Mouse (Mus musculus) duodenum, adult 2 months (tissue): ENCODE measurements around the gene Gorasp1. TPM values are rescaled to one million over a fixed set of nuclear protein-coding genes. Genes with fewer than 3 reads are reported as not detected.

Experiments
- polyA plus RNA-seq: library from polyadenylated mRNA; depleted of rRNA; stranded (reverse); fragments of >200 nt; gene quantifications from 2 replicates; pipeline ENCODE4 v1.2.3, GENCODE M21; 2012; ENCODE audit warnings: low replicate concordance; rRNA removed

Gene Gorasp1
- 14.3 and 19.0 TPM in 2 replicates for polyA plus RNA-seq

DNA sequence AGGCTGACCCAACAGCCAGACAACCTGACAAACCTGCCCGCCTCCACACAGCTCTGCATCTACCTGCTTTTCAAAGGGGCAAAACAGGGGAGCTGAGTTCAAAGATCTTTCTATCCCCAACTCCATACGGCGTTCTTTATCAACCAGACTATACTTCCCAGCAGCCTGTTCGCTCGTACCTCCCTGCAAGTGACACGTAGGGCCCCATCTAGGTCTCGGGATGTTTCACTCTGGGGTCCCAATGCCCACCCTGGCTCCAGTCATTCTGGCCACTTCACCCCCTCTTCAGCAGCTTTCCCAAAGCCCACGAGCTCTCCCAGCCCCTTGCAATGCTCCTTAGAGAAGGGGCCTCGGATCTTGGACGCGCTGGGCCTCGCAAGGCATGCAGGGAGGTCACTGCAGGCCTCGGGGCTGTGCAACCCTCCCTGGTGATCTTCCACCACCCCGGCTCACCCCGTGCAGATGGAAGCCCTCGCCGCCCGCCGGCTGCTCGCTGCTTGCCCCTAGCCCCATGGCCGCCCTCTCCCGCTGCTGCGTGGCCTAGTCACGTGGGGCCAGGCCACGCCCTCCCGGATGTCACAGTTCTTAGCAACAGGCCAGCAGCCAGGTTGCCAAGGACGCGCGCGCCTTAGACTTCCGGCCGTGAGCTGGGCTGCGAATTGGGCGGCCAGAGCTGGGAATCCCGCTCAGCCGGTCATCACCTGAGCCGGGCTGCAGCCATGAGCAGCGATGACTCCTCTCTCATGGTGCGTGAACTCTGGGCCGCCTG, at the start of gene Gorasp1, which contains the start of gene Ttc21a:
Gene Gorasp1, minus strand, starts transcription at position 561 of the 769 bp plus-strand sequence.
Gene Ttc21a, plus strand, starts transcription at position 602 of the 769 bp plus-strand sequence.

DNA sequence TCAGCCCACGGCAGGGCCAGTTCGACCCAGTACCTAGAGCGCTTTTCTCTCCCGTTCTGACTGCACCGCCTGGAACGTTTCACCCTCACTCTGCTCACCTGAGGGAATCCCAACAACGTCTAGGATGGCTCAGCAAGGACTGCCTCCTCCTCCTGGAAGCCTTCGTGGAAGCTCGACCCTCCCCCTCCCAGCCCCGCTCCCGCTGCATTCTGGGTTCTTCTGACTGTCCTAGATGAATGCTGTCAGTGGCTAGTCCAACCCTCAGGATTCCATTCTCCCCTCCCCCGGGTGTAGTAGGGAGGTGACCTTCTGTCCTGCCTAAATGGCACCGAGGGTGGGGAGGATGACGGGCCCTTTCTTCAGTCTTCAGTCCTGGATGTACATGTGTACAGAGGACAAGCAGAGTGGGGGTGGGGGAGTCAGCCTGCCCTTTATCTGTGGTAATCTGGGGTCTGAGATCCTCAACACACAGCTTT, 47.2 kb upstream of the Gorasp1 start, which contains the start of gene Csrnp1:
Gene Csrnp1, minus strand, starts transcription at position 123 of the 476 bp plus-strand sequence.

DNA sequence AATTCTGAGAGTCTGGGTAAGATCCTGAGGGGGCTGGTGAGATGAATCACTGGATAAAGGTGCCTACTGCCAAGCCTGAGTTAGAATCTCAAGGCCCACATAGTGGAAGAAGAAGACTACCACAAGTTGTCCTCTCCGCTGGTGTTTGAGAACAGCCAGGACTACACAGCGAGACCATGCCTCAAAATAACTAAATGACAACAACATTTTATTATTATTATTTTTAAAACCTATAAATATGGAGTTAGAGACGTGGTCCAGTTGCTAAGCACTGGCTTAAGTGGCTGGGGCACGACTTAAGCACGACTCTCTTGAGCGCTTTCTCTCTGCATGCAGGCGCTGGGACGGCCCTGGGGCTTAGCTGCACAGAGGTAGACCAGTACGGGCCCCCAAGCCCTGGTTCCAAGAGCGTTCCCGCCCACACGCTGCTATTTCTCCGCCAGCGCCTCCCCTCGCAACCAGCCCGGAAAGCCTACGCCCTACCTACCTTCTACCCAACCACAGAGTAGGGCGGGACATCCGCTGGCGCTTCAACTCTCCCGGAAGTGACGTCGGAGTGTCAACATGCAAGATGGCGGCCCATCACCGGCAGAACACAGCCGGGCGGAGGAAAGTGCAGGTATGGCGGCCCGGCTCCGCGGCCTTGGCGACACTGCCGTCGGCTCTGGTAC, 42.9 kb downstream of the Gorasp1 start, which contains the start of gene Wdr48:
Gene Wdr48, plus strand, starts transcription at position 540 of the 671 bp plus-strand sequence.

Other genes starting within 250 kb of the Gorasp1 start
- not detected in 2 replicates for gene Scn10a, start 218.2 kb downstream of the Gorasp1 start, polyA plus RNA-seq
- gene Scn11a, start 112.1 kb downstream of the Gorasp1 start, polyA plus RNA-seq = 0.04 and 0.11 TPM in 2 replicates
- 9.4 and 13.1 TPM in 2 replicates for gene Wdr48, start 42.7 kb downstream of the Gorasp1 start, polyA plus RNA-seq
- 0.04 TPM in 1 of 2 replicates, not detected in the other for gene Ttc21a, start within 50 bp of the Gorasp1 start, polyA plus RNA-seq
- gene Csrnp1, start 47.1 kb upstream of the Gorasp1 start, polyA plus RNA-seq = 13.0 and 22.2 TPM in 2 replicates
- gene Xirp1, start 86.0 kb upstream of the Gorasp1 start, polyA plus RNA-seq = 0.05 and 0.14 TPM in 2 replicates
- gene Cx3cr1, start 132.3 kb upstream of the Gorasp1 start, polyA plus RNA-seq = 2.6 and 3.6 TPM in 2 replicates
- 0.21 and 0.24 TPM in 2 replicates for gene Ccr8, start 154.5 kb upstream of the Gorasp1 start, polyA plus RNA-seq
- gene Slc25a38, start 172.8 kb upstream of the Gorasp1 start, polyA plus RNA-seq = 17.7 and 32.1 TPM in 2 replicates
- 2,514 and 3,065 TPM in 2 replicates for gene Rpsa, start 190.1 kb upstream of the Gorasp1 start, polyA plus RNA-seq
- gene Mobp, start 212.1 kb upstream of the Gorasp1 start, polyA plus RNA-seq = not detected in 2 replicates